Mouse (Mus musculus) embryonic facial prominence, embryonic 11.5 days (tissue): ENCODE measurements around the gene Psip1. TPM values are rescaled to one million over a fixed set of nuclear protein-coding genes. Genes with fewer than 3 reads are reported as not detected.

Experiments used
- ATAC-seq: fragments of 200-750 bp; cut with Nextera tagmentation; replicated peaks from 2 replicates; pipeline ENCODE4 v1.8.0; 2017; ENCODE audit warnings: low read depth; ENCODE audit not compliant: insufficient number of reproducible peaks, low FRiP score, low TSS enrichment
- DNase-seq: peaks from one replicate; pipeline ENCODE4 v3.0.0-alpha.2; 2015; ENCODE audit warnings: low spot score
- H3K27ac ChIP-seq: fragments of 300-500 bp; sonication (generic); replicated peaks from 2 replicates; pipeline ENCODE4 v1.5.1; 2014; ENCODE audit warnings: mild to moderate bottlenecking, low read depth, low read length, control low read depth
- H3K27me3 ChIP-seq: fragments of 300-500 bp; sonication (generic); 2 replicates; pipeline ENCODE4 v1.6.1; 2014; ENCODE audit warnings: mild to moderate bottlenecking, low read length, moderate library complexity, mixed read lengths; ENCODE audit not compliant: control insufficient read depth, insufficient read depth
- H3K36me3 ChIP-seq: fragments of 300-500 bp; sonication (generic); replicated peaks from 2 replicates; pipeline ENCODE4 v1.6.1; 2014; ENCODE audit warnings: low read depth, mild to moderate bottlenecking, low read length, moderate library complexity, mixed read lengths; ENCODE audit not compliant: control insufficient read depth, insufficient read depth
- H3K4me1 ChIP-seq: fragments of 300-500 bp; sonication (generic); 2 replicates; pipeline ENCODE4 v1.6.1; 2014; ENCODE audit warnings: low read length, mixed read lengths; ENCODE audit not compliant: control insufficient read depth, insufficient read depth
- H3K4me2 ChIP-seq: fragments of 300-500 bp; sonication (generic); 2 replicates; pipeline ENCODE4 v1.6.1; 2014; ENCODE audit warnings: low read depth, mild to moderate bottlenecking, control low read depth, low read length, moderate library complexity
- H3K4me3 ChIP-seq: fragments of 300-500 bp; sonication (generic); 2 replicates; pipeline ENCODE4 v1.5.1; 2014; ENCODE audit warnings: low read depth, low read length, control low read depth
- H3K9ac ChIP-seq: fragments of 300-500 bp; sonication (generic); replicated peaks from 2 replicates; pipeline ENCODE4 v1.6.1; 2014; ENCODE audit warnings: mild to moderate bottlenecking, control low read depth, low read length
- H3K9me3 ChIP-seq: fragments of 300-500 bp; sonication (generic); replicated peaks from 2 replicates; pipeline ENCODE4 v1.6.1; 2016; ENCODE audit warnings: mild to moderate bottlenecking, low read length, inconsistent platforms, mixed read lengths; ENCODE audit not compliant: control insufficient read depth
- whole genome bisulfite sequencing: fragments of 180-500 bp; shearing (Covaris S2); extraction: QIAGEN DNeasy Blood & Tissue Kit; methylation state at CpG from one replicate; pipeline ENCODE4 v1.1.7; 2014; 5-methylcytosine and 5-hydroxymethylcytosine counted together
- polyA plus RNA-seq: library from polyadenylated mRNA; unstranded; fragments of >200 nt; fragmentation: Nextera tagmentation; extraction: Ambion mirVana; gene quantifications from 2 replicates; pipeline ENCODE4 v1.2.1, GENCODE M21; 2014

The Psip1 gene
- polyA plus RNA-seq, 1 experiment from 2014 or later, result 425 TPM

DNA sequence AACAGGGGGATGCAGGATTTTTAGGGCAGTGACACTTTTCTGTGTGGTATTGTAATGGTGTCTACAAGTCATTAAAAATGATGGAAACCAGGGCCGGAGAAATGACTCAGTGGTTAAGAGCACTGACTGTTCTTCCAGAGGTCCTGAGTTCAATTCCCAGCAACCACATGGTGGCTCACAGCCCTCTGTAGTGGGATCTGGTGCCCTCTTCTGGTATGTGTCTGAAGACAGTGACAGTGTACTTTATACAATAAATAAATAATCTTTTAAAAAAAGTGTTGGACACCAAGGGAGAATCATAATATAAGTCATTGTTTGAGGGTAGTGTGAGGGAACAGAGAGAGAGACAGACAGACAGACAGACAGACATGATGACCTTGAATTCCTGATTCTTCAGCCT is 6.9 kb upstream of the Psip1 start:
- no peak overlapping the region for H3K27ac ChIP-seq
- H3K4me2 ChIP-seq, result no peak overlapping the region
- WGBS, result 89% methylated on average over 1 of the region's 1 CpGs
- no peaks in the 10 kb centered on the region for H3K4me1 ChIP-seq
- DNase-seq (no peak), ATAC-seq (no peak)
- no peak overlapping the region for H3K9ac ChIP-seq
- no peaks in the 10 kb centered on the region for H3K9me3 ChIP-seq
- no peak overlapping the region for H3K4me3 ChIP-seq
- no peaks in the 10 kb centered on the region for H3K36me3 ChIP-seq
- H3K27me3 ChIP-seq, result no peaks in the 10 kb centered on the region

DNA sequence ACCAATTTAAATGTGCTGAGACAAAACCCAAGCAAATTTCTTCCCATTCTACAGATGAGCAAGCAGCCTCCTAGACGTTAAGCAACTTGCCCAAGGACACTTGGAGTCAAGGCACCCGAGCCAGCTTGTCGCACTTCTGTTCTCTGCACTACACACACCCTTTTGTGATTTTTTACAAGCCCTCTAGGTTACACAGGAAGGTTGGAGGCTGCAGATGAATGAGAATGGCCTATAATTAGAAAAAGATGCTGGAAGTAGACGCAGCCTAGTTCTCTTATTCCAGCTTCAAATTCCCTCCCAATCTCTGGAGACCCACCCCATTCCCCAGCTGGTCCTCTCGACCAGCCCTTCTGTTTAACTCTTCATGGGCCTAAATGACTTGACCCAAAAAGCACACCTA is 2.9 kb upstream of the Psip1 start:
- Histone ChIP-seq H3K4me1 (no peaks in the 10 kb centered on the region), H3K4me2 (no peak overlapping the region), H3K9ac (no peak overlapping the region), H3K27me3 (no peaks in the 10 kb centered on the region), H3K27ac (no peak overlapping the region), H3K4me3 (no peak overlapping the region), H3K36me3 (peaks cover 2% of the 10 kb centered on the region; the same call in 1 of the 2 replicates), H3K9me3 (no peaks in the 10 kb centered on the region)
- WGBS, result 10% methylated on average over 5 of the region's 5 CpGs
- DNase-seq, result peak; percentile 78
- no peak for ATAC-seq

DNA sequence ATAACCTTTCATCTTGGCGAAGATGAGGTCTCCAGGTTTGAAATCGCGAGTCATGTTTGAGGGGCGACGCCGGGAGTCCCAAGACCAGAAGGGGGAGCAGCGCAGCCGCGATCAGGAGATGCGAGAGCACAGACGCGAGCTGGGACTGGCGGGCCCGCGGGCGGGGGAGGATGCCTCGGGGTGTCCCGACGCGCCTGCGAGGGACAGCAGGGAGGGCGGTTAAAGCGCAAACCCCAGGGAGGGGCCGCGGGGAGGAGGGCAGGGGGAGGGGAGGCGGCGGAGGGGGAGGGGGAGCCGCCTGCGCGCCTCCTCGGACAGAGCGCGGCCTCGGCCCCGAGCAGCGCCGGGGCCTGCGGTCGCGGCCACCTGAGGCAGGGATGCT is 533 bp downstream of the Psip1 start:
- Histone ChIP-seq H3K27ac (peak overlapping the region; percentile 96), H3K9me3 (no peaks in the 10 kb centered on the region), H3K36me3 (peaks cover 2% of the 10 kb centered on the region; the same call in 1 of the 2 replicates), H3K4me3 (peak overlapping the region; percentile 96), H3K4me1 (no peaks in the 10 kb centered on the region), H3K9ac (peak overlapping the region; percentile 97), H3K27me3 (no peaks in the 10 kb centered on the region), H3K4me2 (peak overlapping the region; percentile 58)
- 0% methylated on average over 16 of the region's 40 CpGs for WGBS
- ATAC-seq (peak; percentile 78), DNase-seq (peak; percentile 92)

DNA sequence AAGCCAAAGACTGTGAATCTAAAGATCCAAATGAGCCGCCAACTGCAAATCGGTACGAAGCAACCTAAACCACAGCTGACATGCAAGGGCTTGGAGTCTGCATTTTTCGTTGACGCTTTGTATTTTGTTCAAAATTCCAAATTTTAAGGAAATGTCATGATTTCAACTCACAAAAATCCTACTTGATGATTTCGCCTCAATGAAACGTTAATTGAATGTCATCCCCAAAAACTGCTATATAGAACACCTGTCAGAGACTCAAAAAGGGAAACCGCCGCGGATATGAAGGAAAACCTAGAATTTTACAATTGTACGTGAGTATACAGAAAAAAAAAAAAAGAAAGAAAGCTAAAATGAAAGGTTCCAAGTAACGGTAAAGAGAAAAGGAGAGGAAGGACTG is 1.0 kb downstream of the Psip1 start:
- 26% methylated on average over 12 of the region's 12 CpGs for WGBS
- no peak overlapping the region; the same call in 1 of the 2 replicates for H3K27ac ChIP-seq
- DNase-seq, result no peak
- H3K4me2 ChIP-seq, result peak overlapping the region; percentile 58
- H3K4me1 ChIP-seq, result no peaks in the 10 kb centered on the region
- H3K36me3 ChIP-seq, result peaks cover 2% of the 10 kb centered on the region; the same call in 1 of the 2 replicates
- peak overlapping the region; percentile 96 for H3K4me3 ChIP-seq
- ATAC-seq, result no peak
- H3K9me3 ChIP-seq, result no peaks in the 10 kb centered on the region
- H3K9ac ChIP-seq, result peak overlapping the region; percentile 97
- H3K27me3 ChIP-seq, result no peaks in the 10 kb centered on the region

DNA sequence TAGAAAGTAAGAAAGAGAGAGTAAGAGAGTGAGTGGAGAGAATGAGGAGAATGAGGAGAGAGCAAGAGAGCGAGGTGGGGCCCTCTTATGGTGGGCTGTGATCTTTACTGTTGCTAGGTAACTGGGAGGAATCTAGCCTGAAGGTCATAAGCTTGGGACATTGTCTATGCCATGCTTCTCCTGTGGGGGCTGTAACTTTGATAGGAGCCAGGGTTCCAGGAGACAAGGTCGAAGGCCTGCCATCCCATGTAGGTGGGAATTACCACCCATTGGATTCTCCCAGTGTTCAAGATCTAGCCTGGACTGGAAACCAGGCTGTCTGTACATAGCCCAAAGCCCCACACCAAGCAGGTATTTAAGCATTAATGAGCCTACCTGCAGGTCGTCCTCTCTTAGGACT is 18.1 kb downstream of the Psip1 start:
- WGBS, result 89% methylated on average over 3 of the region's 3 CpGs
- no peak for ATAC-seq
- H3K36me3 ChIP-seq, result peaks cover 13% of the 10 kb centered on the region

DNA sequence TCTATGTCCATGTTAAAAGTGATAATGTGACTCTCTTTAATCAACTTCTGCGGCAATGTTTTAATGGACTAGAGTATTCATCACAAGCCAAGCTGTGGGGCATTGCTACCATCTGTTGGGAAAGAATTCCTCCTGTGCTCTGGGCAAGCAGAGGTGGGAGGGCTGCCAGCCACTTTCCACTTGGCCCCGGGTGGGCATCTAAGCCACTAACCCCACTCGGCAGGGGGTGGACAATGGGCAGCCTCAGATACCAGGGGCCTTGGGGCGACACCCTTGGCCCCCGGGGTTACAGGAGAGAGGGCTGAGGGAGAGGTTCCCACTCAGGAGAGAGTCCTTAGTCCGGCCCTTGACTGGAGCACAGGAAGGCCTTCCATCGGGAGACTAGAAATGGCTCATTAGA is 18.6 kb downstream of the Psip1 start:
- Histone ChIP-seq H3K36me3 (peaks cover 12% of the 10 kb centered on the region; the same call in 1 of the 2 replicates), H3K4me2 (no peak overlapping the region), H3K9me3 (no peaks in the 10 kb centered on the region), H3K27me3 (no peaks in the 10 kb centered on the region), H3K4me1 (no peaks in the 10 kb centered on the region), H3K9ac (no peak overlapping the region), H3K4me3 (no peak overlapping the region), H3K27ac (no peak overlapping the region)
- ATAC-seq, result no peak
- WGBS, result 88% methylated on average over 7 of the region's 7 CpGs
- DNase-seq, result no peak

More for the DNA sequence above, 18.1 kb downstream of the Psip1 start:
- Histone ChIP-seq H3K4me2 (no peak overlapping the region), H3K4me3 (no peak overlapping the region), H3K27ac (no peak overlapping the region), H3K9ac (no peak overlapping the region), H3K9me3 (no peaks in the 10 kb centered on the region), H3K27me3 (no peaks in the 10 kb centered on the region), H3K4me1 (no peaks in the 10 kb centered on the region)
- DNase-seq, result no peak

DNA sequence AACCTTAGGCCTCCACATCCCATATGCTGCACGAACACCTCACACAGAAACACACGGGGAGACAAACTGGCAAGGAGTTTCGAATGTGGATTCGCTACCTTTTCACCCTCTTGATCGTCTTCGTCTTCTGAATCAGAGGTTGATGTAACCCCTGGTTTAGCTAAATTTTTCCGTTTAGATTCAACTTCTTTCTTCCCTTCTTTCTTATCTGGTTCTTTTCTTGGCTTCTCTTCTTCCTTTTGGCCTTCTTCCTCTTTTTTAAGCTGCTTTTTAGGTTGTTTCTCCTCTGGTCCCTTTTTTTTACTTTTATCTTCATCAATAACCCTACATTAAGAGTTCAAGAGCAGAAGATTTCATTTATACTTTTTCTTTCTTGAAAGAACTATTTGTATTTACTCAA is 21.4 kb downstream of the Psip1 start:
- Histone ChIP-seq H3K4me2 (no peak overlapping the region), H3K9me3 (no peaks in the 10 kb centered on the region), H3K27me3 (no peaks in the 10 kb centered on the region), H3K36me3 (peaks cover 5% of the 10 kb centered on the region; the same call in 1 of the 2 replicates), H3K4me3 (no peak overlapping the region), H3K4me1 (no peaks in the 10 kb centered on the region), H3K27ac (no peak overlapping the region), H3K9ac (no peak overlapping the region)
- 93% methylated on average over 7 of the region's 7 CpGs for WGBS
- DNase-seq, result no peak
- no peak for ATAC-seq

DNA sequence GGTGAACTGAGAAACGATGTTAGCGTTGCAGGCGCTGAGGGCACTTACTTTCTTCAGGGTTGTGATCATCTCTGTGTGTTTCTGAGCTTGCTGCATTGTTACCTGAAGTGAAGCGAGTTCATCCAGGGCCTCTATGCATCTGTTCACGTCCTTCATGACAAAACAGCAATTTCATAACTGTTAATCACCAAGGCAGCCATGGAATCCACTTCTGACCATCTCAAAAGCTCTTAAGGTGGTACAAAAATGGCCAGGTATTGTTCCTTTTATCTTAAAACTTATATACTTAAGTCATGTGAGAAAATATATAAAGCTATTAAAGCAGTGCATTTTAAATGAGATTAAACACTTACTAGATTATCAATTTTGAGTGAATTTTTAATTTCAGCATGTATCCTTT is 26.2 kb downstream of the Psip1 start:
- H3K4me2 ChIP-seq, result no peak overlapping the region
- no peaks in the 10 kb centered on the region for H3K4me1 ChIP-seq
- WGBS, result 88% methylated on average over 5 of the region's 5 CpGs
- DNase-seq (no peak), ATAC-seq (no peak)
- H3K27me3 ChIP-seq, result no peaks in the 10 kb centered on the region
- H3K4me3 ChIP-seq, result no peak overlapping the region
- no peak overlapping the region for H3K9ac ChIP-seq
- H3K27ac ChIP-seq, result no peak overlapping the region
- peaks cover 11% of the 10 kb centered on the region for H3K36me3 ChIP-seq
- H3K9me3 ChIP-seq, result no peaks in the 10 kb centered on the region
